Mouse (Mus musculus): Measurements from ENCODE around the gene Fam71a.

Fam71a gene

GRCm38 (mm10) chr1:191164717-191165116 lies at the start of gene Fam71a:
Gene Fam71a (minus strand): TSS chr1:191164817.
- no peak for DNase-seq (ENCODE audit: low spot score in 2 of 2)

GRCm38 (mm10) chr1:191211096-191211495 lies 46.5 kb upstream of the Fam71a start:
- no peak for DNase-seq (ENCODE audit: low spot score in 2 of 2)

- DNase-seq (ENCODE audit: low spot score in 2 of 2) = no peak
These were observed 41.2 kb upstream of the Fam71a start for GRCm38 (mm10) chr1:191205791-191206190.

- no peak for DNase-seq (ENCODE audit: low spot score in 2 of 2)
These were observed 40.3 kb upstream of the Fam71a start for GRCm38 (mm10) chr1:191204876-191205275.

GRCm38 (mm10) chr1:191203496-191203895 lies 38.9 kb upstream of the Fam71a start:
- no peak for DNase-seq (ENCODE audit: low spot score in 2 of 2)

GRCm38 (mm10) chr1:191202208-191202952 lies 37.8 kb upstream of the Fam71a start:
- no peak for DNase-seq (ENCODE audit: low spot score in 2 of 2)

GRCm38 (mm10) chr1:191200816-191201602 lies 36.4 kb upstream of the Fam71a start:
- peak; percentile 49 to 50 for DNase-seq (ENCODE audit: low spot score in 2 of 2)

- DNase-seq (ENCODE audit: low spot score in 2 of 2) = peak in 1 of 2 experiments; percentile 54
These were observed 33.3 kb upstream of the Fam71a start for GRCm38 (mm10) chr1:191197916-191198315.

- DNase-seq (ENCODE audit: low spot score in 2 of 2) = no peak
These were observed 31.4 kb upstream of the Fam71a start for GRCm38 (mm10) chr1:191196016-191196415.

- DNase-seq (ENCODE audit: low spot score in 2 of 2) = no peak
These were observed 29.2 kb upstream of the Fam71a start for GRCm38 (mm10) chr1:191193657-191194424.

GRCm38 (mm10) chr1:191192751-191193150 lies 28.1 kb upstream of the Fam71a start:
- no peak for DNase-seq (ENCODE audit: low spot score in 2 of 2)

GRCm38 (mm10) chr1:191192213-191192612 lies 27.6 kb upstream of the Fam71a start:
- DNase-seq (ENCODE audit: low spot score in 2 of 2) = no peak

GRCm38 (mm10) chr1:191189671-191190372 lies 25.2 kb upstream of the Fam71a start:
- no peak for DNase-seq (ENCODE audit: low spot score in 2 of 2)

GRCm38 (mm10) chr1:191186386-191186770 lies 21.8 kb upstream of the Fam71a start:
- peak; percentile 45 to 60 for DNase-seq (ENCODE audit: low spot score in 2 of 2)

GRCm38 (mm10) chr1:191185761-191186385 lies 21.3 kb upstream of the Fam71a start:
- DNase-seq (ENCODE audit: low spot score in 2 of 2) = peak; percentile 59 to 68

GRCm38 (mm10) chr1:191184841-191185251 lies 20.2 kb upstream of the Fam71a start:
- DNase-seq (ENCODE audit: low spot score in 2 of 2) = peak; percentile 49 to 57

GRCm38 (mm10) chr1:191184066-191184815 lies 19.6 kb upstream of the Fam71a start:
- DNase-seq (ENCODE audit: low spot score in 2 of 2) = no peak

GRCm38 (mm10) chr1:191183163-191184065 lies 18.8 kb upstream of the Fam71a start:
- DNase-seq (ENCODE audit: low spot score in 2 of 2) = peak; percentile 98 to 99
